Mouse (Mus musculus): ENCODE measurements at regions not wholly inside any gene's neighbourhood (a gene's known extent, or its start where the extent isn't known, plus 50 kb on each side); places are given as distances from the start of the nearest gene placed in this dataset.

DNA sequence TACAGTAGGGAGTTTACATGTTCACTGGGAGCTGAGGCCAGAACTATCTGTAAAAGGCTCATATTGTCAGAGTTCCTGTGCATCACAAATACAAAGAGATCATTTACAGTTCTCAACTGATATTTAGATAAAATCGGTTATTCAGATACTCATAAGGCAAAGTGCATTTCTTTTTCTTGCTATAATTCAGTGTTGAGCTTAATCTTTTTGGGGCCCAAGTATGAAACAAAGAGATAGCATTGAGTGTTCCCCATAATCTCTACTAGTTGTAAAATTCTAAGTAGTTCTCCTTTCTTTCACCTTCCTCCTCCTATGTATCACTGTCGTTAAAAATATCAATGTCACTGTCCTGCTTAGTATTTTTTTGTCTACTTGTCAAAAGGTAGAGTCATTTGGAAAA, 540.6 kb upstream of the Gm10306 start:
- TF ChIP-seq CTCF (IDR thresholded peaks at IDR 0.05; ENCODE audit: low read depth, low read length) (no peak), POLR2A (IDR thresholded peaks at IDR 0.05; ENCODE audit: borderline replicate concordance, low read depth, low read length) (no peak)
